Comparison of ENCODE assay signal across 27 mouse cellular contexts in the genomic region with DNA sequence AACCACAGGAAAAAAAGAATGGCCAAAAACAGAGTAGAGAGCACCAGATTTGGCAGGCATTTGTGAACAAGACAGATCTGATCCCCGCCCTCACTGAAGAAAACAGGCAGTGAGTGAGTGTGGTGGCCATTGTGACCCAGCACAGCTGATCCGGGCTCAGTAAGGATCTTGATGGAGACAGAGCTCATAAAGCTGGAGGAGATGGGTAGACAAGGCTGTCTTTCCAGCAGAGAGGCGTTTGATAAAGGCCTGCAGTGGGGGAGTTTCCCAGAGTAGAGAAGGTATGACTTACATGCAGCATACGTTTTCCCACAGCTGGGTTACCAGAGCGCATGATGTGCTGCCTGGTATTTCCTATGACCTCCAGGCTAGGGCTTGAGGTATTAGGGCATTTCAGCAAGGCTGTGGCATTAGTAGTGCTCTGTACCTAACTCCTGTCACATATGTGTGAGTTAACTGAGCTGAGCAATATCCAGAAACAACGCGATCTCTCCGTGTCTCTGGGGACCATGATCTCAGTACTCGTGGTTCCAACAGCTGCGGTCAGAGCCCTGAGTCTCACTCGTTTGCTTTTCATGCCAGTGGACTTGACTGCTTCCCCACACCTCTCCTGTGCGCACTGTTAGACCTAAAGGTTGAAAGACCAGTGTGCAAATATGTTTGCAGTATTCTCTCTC. TPM values are rescaled to one million over a fixed set of nuclear protein-coding genes. Genes with fewer than 3 reads are reported as not detected.
DNase-seq lines count a peak whose midpoint lies in the region; ATAC-seq and TF ChIP-seq lines count a peak whose summit lies in the region.
"Had no signal": no experiment of that assay in that cellular context is flagged by ENCODE, and none has a peak within 500 bp of the region (broad histone marks: within the 10 kb centered on the region; RNA-seq: fewer than 3 reads in every experiment).

No protein-coding gene starts in this region.

- H3K36me3 ChIP-seq in heart, embryonic 16.5 days (ENCODE audit: control insufficient read depth, insufficient read depth): peaks cover 62% of the 10 kb centered on the region
- H3K36me3 ChIP-seq in liver, embryonic 16.5 days (ENCODE audit: control insufficient read depth, insufficient read depth): peaks cover 69% of the 10 kb centered on the region
- peaks cover 58% of the 10 kb centered on the region for H3K36me3 ChIP-seq in liver, embryonic 11.5 days (ENCODE audit: control insufficient read depth, insufficient read depth, low read length)
- H3K36me3 ChIP-seq in forebrain, embryonic 10.5 days (replicated peaks): peaks cover 85% of the 10 kb centered on the region

- no peaks in the 10 kb centered on the region for H3K9me3 ChIP-seq in heart, embryonic 16.5 days (replicated peaks; ENCODE audit: control insufficient read depth, low read length)
- no peaks in the 10 kb centered on the region for H3K9me3 ChIP-seq in liver, embryonic 16.5 days (replicated peaks; ENCODE audit: control insufficient read depth, low read length)
- no peaks in the 10 kb centered on the region for H3K9me3 ChIP-seq in liver, embryonic 11.5 days (ENCODE audit: control insufficient read depth, low read length)
- peaks cover 2% of the 10 kb centered on the region; the same call in 1 of the 2 replicates for H3K9me3 ChIP-seq in forebrain, embryonic 10.5 days
- H3K9me3 ChIP-seq: liver, embryonic 13.5 days; lung, embryonic 15.5 days; midbrain, embryonic 10.5 days; neural tube, embryonic 13.5 days had no signal

- TF ChIP-seq CTCF in gastrocnemius, adult 2 months (IDR thresholded peaks at IDR 0.05): no peak

- peak overlapping the region; percentile 50 for H3K27ac ChIP-seq in gastrocnemius, adult 2 months
- H3K27ac ChIP-seq in heart, embryonic 16.5 days (ENCODE audit: low read length): peak overlapping the region; percentile 51
- H3K27ac ChIP-seq in liver, embryonic 16.5 days (ENCODE audit: low read length): peak overlapping the region; percentile 34; the same call in 1 of the 2 replicates
- H3K27ac ChIP-seq in liver, embryonic 11.5 days (ENCODE audit: low read depth, low read length): no peak overlapping the region
- no peak overlapping the region for H3K27ac ChIP-seq in forebrain, embryonic 10.5 days
- H3K27ac ChIP-seq: hindbrain, postnatal 0 days; layer of hippocampus, adult 2 months; limb, embryonic 10.5 days; liver, embryonic 13.5 days; lung, embryonic 15.5 days; macrophage; midbrain, embryonic 10.5 days; neural tube, embryonic 13.5 days had no signal

- intact Hi-C loops in gastrocnemius, adult 2 months (cut with DNase I): no loop called here
- intact Hi-C loops in gastrocnemius, postnatal 36 days (cut with DNase I): no loop called here
- intact Hi-C loops in heart, postnatal 25 days (cut with DNase I): no loop called here
- intact Hi-C loops in heart, postnatal 10 days (cut with DNase I): no loop called here

- H3K9ac ChIP-seq in heart, embryonic 16.5 days (ENCODE audit: low read length): no peak overlapping the region
- H3K9ac ChIP-seq in liver, embryonic 16.5 days (ENCODE audit: low read depth, low read length): no peak overlapping the region
- no peak overlapping the region for H3K9ac ChIP-seq in liver, embryonic 11.5 days (ENCODE audit: low read depth, low read length)
- H3K9ac ChIP-seq: forebrain, postnatal 0 days; liver, embryonic 13.5 days; lung, embryonic 15.5 days; neural tube, embryonic 13.5 days had no signal

- H3K27me3 ChIP-seq in heart, embryonic 16.5 days (ENCODE audit: control insufficient read depth, insufficient read depth, low read length): no peaks in the 10 kb centered on the region
- no peaks in the 10 kb centered on the region for H3K27me3 ChIP-seq in liver, embryonic 16.5 days (ENCODE audit: control insufficient read depth, insufficient read depth, low read depth, low read length)
- no peaks in the 10 kb centered on the region for H3K27me3 ChIP-seq in liver, embryonic 11.5 days (replicated peaks; ENCODE audit: control insufficient read depth, insufficient read depth, low read length)
- no peaks in the 10 kb centered on the region for H3K27me3 ChIP-seq in forebrain, embryonic 10.5 days (ENCODE audit: poor library complexity, severe bottlenecking)
- H3K27me3 ChIP-seq: liver, embryonic 13.5 days; lung, embryonic 15.5 days; neural tube, embryonic 13.5 days; Patski had no signal

- H3K4me1 ChIP-seq in heart, embryonic 16.5 days (ENCODE audit: control insufficient read depth, insufficient read depth, low read length): peaks cover 10% of the 10 kb centered on the region
- H3K4me1 ChIP-seq in liver, embryonic 16.5 days (ENCODE audit: control insufficient read depth, low read depth, low read length): peaks cover 6% of the 10 kb centered on the region; the same call in 1 of the 2 replicates
- no peaks in the 10 kb centered on the region for H3K4me1 ChIP-seq in liver, embryonic 11.5 days (replicated peaks; ENCODE audit: control insufficient read depth, insufficient read depth, low read length)
- H3K4me1 ChIP-seq in forebrain, embryonic 10.5 days: no peaks in the 10 kb centered on the region
- H3K4me1 ChIP-seq: limb, embryonic 10.5 days; liver, embryonic 13.5 days; lung, embryonic 15.5 days; midbrain, embryonic 10.5 days; neural tube, embryonic 13.5 days had no signal

- 76% methylated on average over 12 of the region's 12 CpGs for WGBS in heart, embryonic 16.5 days
- 84% methylated on average over 12 of the region's 12 CpGs for WGBS in liver, embryonic 16.5 days (ENCODE audit: insufficient replicate concordance)
- 91% methylated on average over 12 of the region's 12 CpGs for WGBS in liver, embryonic 11.5 days
- 94% methylated on average over 12 of the region's 12 CpGs for WGBS in forebrain, embryonic 10.5 days

- H3K4me3 ChIP-seq in gastrocnemius, adult 2 months: no peak overlapping the region
- no peak overlapping the region for H3K4me3 ChIP-seq in heart, embryonic 16.5 days (ENCODE audit: low read length)
- H3K4me3 ChIP-seq in liver, embryonic 16.5 days (ENCODE audit: low read depth, low read length): no peak overlapping the region
- no peak overlapping the region for H3K4me3 ChIP-seq in liver, embryonic 11.5 days (ENCODE audit: low read depth, low read length)
- no peak overlapping the region for H3K4me3 ChIP-seq in forebrain, embryonic 10.5 days
- H3K4me3 ChIP-seq: layer of hippocampus, adult 2 months; limb, embryonic 10.5 days; liver, embryonic 13.5 days; lung, embryonic 15.5 days; midbrain, embryonic 10.5 days; myocyte; neural tube, embryonic 13.5 days had no signal

- DNase-seq in gastrocnemius, adult 2 months: peak; percentile 55
- no peak for DNase-seq in gastrocnemius, postnatal 36 days
- DNase-seq in heart, postnatal 25 days (ENCODE audit: low spot score): no peak
- DNase-seq in liver, embryonic 11.5 days (ENCODE audit: low spot score): no peak
- DNase-seq in heart, postnatal 10 days: peak; percentile 51 to 53
- DNase-seq in forebrain, embryonic 10.5 days (ENCODE audit: extremely low spot score, low spot score): no peak
- DNase-seq: adrenal gland, postnatal 36 days; cerebellum, adult 9-11 months; forebrain, postnatal 0 days; liver, embryonic 13.5 days; retina, postnatal 1 day; right cerebral cortex, postnatal 25 days; thymus, postnatal 25 days had no signal

- no peak overlapping the region for H3K4me2 ChIP-seq in heart, embryonic 16.5 days (ENCODE audit: low read depth, low read length)
- no peak overlapping the region for H3K4me2 ChIP-seq in liver, embryonic 16.5 days (ENCODE audit: low read depth, low read length)
- no peak overlapping the region for H3K4me2 ChIP-seq in liver, embryonic 11.5 days
- H3K4me2 ChIP-seq: liver, embryonic 13.5 days; lung, embryonic 15.5 days; neural tube, embryonic 13.5 days had no signal

- ATAC-seq in heart, embryonic 16.5 days (replicated peaks; ENCODE audit: extremely low read depth, insufficient read depth, low FRiP score): no peak
- ATAC-seq in liver, embryonic 16.5 days (ENCODE audit: low read depth): no peak
- ATAC-seq in liver, embryonic 11.5 days (replicated peaks; ENCODE audit: low FRiP score): no peak
- ATAC-seq: CD4-positive, CD25-positive, alpha-beta regulatory T cell, adult 4 months; forebrain, postnatal 0 days; hindbrain, postnatal 0 days; midbrain, embryonic 16.5 days; Patski had no signal

RNA-seq across cellular contexts. Expression of a gene that starts 22.9 kb away (rescaled TPM):
- total RNA-seq in gastrocnemius, adult 2 months (2021): 1 to 10 TPM; 1.2 to 4.0 TPM
- 1 to 10 TPM; 1.5 to 2.2 TPM for total RNA-seq in gastrocnemius, postnatal 36 days (2021)
- 0.30 and 0.56 TPM in 2 replicates for polyA plus RNA-seq in heart, embryonic 16.5 days (2015; fragmentation: Nextera tagmentation; extraction: Ambion mirVana)
- total RNA-seq in heart, postnatal 25 days (2021): 1 to 10 TPM; 5.9 to 9.6 TPM
- polyA plus RNA-seq in liver, embryonic 16.5 days (2015; fragmentation: Nextera tagmentation; extraction: Ambion mirVana): not detected in 2 replicates
- 0.78 and 1.2 TPM in 2 replicates for polyA plus RNA-seq in liver, embryonic 11.5 days (2014; fragmentation: Nextera tagmentation; extraction: Ambion mirVana)
- 10 to 100 TPM; 11.3 to 14.4 TPM for total RNA-seq in heart, postnatal 10 days (2021)
- polyA plus RNA-seq in forebrain, embryonic 10.5 days (2016; fragmentation: Nextera tagmentation; extraction: Ambion mirVana): 0.84 and 1.7 TPM in 2 replicates
- total RNA-seq: common myeloid progenitor, adult 5-6 weeks had no signal
- polyA plus RNA-seq: CD4-positive, CD25-positive, alpha-beta regulatory T cell, adult 4 months; macrophage; Patski had no signal

RNA-seq across cellular contexts. Expression of a gene that starts 25.2 kb away (rescaled TPM):
- total RNA-seq in gastrocnemius, adult 2 months (2021): 10 to 100 TPM; 32.0 to 33.8 TPM
- total RNA-seq in gastrocnemius, postnatal 36 days (2021): 10 to 100 TPM; 27.8 to 28.4 TPM
- 74.4 and 76.8 TPM in 2 replicates for polyA plus RNA-seq in heart, embryonic 16.5 days (2015; fragmentation: Nextera tagmentation; extraction: Ambion mirVana)
- total RNA-seq in heart, postnatal 25 days (2021): 10 to 100 TPM; 32.8 to 38.4 TPM
- 51.2 and 51.9 TPM in 2 replicates for polyA plus RNA-seq in liver, embryonic 16.5 days (2015; fragmentation: Nextera tagmentation; extraction: Ambion mirVana)
- polyA plus RNA-seq in liver, embryonic 11.5 days (2014; fragmentation: Nextera tagmentation; extraction: Ambion mirVana): 113 and 118 TPM in 2 replicates
- total RNA-seq in heart, postnatal 10 days (2021): 10 to 100 TPM; 53.6 to 53.7 TPM
- polyA plus RNA-seq in forebrain, embryonic 10.5 days (2016; fragmentation: Nextera tagmentation; extraction: Ambion mirVana): 152 and 155 TPM in 2 replicates

RNA-seq across cellular contexts. Expression of a gene that starts 55.4 kb away (rescaled TPM):
- 10 to 100 TPM; 16.3 to 25.4 TPM for total RNA-seq in gastrocnemius, adult 2 months (2021)
- total RNA-seq in gastrocnemius, postnatal 36 days (2021): 10 to 100 TPM; 17.3 to 20.8 TPM
- 45.6 and 48.4 TPM in 2 replicates for polyA plus RNA-seq in heart, embryonic 16.5 days (2015; fragmentation: Nextera tagmentation; extraction: Ambion mirVana)
- 10 to 100 TPM; 25.5 to 26.5 TPM for total RNA-seq in heart, postnatal 25 days (2021)
- 32.8 and 33.0 TPM in 2 replicates for polyA plus RNA-seq in liver, embryonic 16.5 days (2015; fragmentation: Nextera tagmentation; extraction: Ambion mirVana)
- 59.3 and 64.4 TPM in 2 replicates for polyA plus RNA-seq in liver, embryonic 11.5 days (2014; fragmentation: Nextera tagmentation; extraction: Ambion mirVana)
- total RNA-seq in heart, postnatal 10 days (2021): 10 to 100 TPM; 31.7 to 33.2 TPM
- 57.6 and 60.2 TPM in 2 replicates for polyA plus RNA-seq in forebrain, embryonic 10.5 days (2016; fragmentation: Nextera tagmentation; extraction: Ambion mirVana)

Comparison
In these comparisons a context has a peak if more than half of its experiments do, and no peak if none do; other contexts are left out.
1. DNase-seq: peak in gastrocnemius, adult 2 months (single experiment) and heart, postnatal 10 days (2 of 2); none in gastrocnemius, postnatal 36 days (0 of 2), heart, postnatal 25 days (single experiment), liver, embryonic 11.5 days (single experiment) and forebrain, embryonic 10.5 days (single experiment).
2. H3K27ac ChIP-seq: peak in gastrocnemius, adult 2 months (single experiment), heart, embryonic 16.5 days (single experiment) and liver, embryonic 16.5 days (single experiment); none in liver, embryonic 11.5 days (single experiment) and forebrain, embryonic 10.5 days (single experiment).